Mouse (Mus musculus): ENCODE measurements around the gene Dgkk. TPM values are rescaled to one million over a fixed set of nuclear protein-coding genes. Genes with fewer than 3 reads are reported as not detected.
"Not testable (repeated sequence)": the region's sequence is repeated elsewhere in the genome, so short reads cannot be mapped to it uniquely, and the experiment has no call there.

Gene Dgkk
- total RNA-seq (2021) = under 1 TPM; 0.24 to 0.42 TPM

- intact Hi-C loops (cut with DNase I); DNase-seq: not testable (repeated sequence)
Measured at GRCm38 (mm10) chrX:6779006-6779405, at the start of gene Dgkk. Gene Dgkk (plus strand): TSS chrX:6779306.

DNA sequence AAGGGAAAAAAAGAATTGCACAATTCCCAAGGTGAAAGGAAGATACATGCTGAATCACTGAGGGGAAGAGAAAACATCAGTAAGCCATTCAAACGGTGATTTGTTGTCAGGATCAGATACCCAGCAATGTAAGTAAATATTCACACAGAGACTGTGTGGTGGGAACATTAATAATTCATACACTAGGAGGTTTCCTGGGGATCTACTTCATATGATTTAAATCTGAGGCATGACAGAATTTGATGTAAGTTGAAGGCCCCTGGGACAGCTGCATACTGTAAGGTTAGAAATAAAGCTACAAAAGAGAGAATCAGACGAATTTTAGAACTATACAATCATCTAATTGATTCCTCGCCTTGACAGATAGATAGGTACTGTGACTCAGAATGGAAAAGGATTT is 45.1 kb upstream of the Dgkk start:
- DNase-seq = no peak
- intact Hi-C loops (cut with DNase I) = no loop called here

DNA sequence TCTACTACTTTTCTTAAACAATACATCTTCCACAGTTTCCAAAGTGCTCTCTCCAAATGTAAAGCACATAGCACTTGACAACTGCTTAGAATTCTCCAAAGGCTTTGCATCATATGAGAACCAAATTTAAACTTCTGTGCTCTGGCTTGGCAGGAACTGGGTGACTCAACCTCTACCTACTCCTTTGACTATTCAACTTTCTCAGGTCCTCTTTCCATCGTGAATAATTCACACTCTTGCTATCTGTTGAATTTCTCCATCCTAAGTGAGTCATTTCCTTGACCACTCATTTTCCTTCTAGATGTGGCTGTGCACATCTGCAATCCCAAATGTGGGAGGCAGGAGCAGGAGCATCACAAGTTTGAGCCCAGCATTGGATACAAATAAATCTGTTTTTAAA is 28.4 kb upstream of the Dgkk start:
- no peak for DNase-seq
- intact Hi-C loops (cut with DNase I) = no loop called here

DNA sequence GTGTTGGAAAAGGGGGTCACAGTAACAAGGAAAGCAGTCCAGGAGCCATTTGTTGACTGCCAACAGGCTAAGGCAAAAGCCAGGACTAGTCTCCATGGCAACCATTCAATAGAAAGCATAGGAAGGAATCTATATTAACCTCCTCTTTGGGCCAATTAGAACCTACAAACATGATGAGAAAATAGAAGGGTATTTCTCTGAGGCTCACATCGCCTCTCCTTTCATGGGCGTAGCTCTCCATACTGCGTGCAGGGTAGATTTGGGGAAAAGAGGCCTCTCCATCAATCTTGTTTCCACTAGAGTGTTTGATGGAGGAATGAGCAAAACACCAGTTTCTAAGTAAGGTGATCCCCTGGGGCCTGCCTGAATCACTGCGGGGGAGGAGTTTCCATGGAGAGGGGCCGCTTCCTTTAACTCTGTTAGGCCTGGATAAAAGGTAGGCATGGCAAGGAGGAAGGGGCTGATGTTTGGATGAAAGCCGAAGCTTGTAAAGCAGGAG is 27.5 kb upstream of the Dgkk start:
- no peak for DNase-seq
- intact Hi-C loops (cut with DNase I) = no loop called here

- intact Hi-C loops (cut with DNase I) = no loop called here
- DNase-seq = no peak
Measured at GRCm38 (mm10) chrX:6777489-6778249, 1.4 kb upstream of the Dgkk start.

- peak; percentile 9 for DNase-seq
- intact Hi-C loops (cut with DNase I) = no loop called here
Measured at GRCm38 (mm10) chrX:6778250-6778637, 862 bp upstream of the Dgkk start.

DNA sequence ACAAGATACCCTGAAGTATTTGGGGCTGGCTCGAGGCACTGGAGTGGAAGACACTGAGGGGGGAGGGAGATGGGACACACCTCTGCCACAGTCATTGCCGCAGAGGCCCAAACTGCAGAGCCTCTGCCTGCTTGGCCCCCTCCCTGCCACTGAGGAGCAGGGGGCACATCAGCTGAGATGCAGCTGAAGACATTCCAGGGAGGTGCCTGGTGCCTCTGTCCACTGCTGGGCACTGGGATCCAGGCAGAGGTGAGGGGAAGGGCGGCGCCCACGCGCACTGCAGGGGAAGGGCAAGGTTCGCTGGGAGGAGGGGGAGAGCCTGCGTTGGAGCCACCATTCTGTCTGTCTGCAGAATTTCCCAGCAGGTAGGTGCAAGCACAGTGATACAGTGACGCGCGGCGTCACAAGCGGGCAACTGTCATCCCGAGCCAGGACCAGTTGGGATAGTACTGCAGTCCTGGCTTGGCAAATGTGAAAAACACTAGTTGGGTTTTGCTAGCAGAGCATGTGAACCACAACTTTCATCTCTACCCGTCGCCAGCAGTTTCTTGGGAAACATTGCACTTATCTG is 948 bp downstream of the Dgkk start:
- no peak for DNase-seq
- intact Hi-C loops (cut with DNase I) = no loop called here

DNA sequence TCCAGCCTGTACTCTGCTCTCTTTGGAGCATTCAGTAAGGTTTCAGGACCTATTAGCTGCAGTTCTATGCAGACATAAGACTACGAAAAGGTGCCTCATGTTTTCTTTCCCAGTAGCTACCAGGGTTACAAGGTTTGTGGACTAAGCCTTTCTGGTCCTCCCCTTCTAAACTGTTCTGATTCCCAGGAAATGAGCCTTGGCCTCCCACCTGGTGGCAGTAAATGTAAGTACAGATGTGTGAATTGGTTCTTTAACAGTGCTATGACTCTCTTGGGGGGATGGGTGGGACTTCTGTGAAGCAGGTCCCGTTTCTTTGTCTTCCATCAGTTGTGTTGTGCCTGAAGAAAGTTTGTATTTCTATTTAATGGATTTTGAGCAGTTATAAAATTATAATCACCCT is 53.4 kb downstream of the Dgkk start:
- intact Hi-C loops (cut with DNase I) = no loop called here
- DNase-seq = peak in 1 of 2 experiments; percentile 0

- intact Hi-C loops (cut with DNase I) = no loop called here
- no peak for DNase-seq
Measured at GRCm38 (mm10) chrX:6853466-6853865, 74.4 kb downstream of the Dgkk start.

- intact Hi-C loops (cut with DNase I) = no loop called here
- DNase-seq = no peak
Measured at GRCm38 (mm10) chrX:6854136-6854535, 75.0 kb downstream of the Dgkk start.

- DNase-seq = peak in 1 of 2 experiments; percentile 1
Measured at GRCm38 (mm10) chrX:6893933-6894332, 114.8 kb downstream of the Dgkk start.

DNA sequence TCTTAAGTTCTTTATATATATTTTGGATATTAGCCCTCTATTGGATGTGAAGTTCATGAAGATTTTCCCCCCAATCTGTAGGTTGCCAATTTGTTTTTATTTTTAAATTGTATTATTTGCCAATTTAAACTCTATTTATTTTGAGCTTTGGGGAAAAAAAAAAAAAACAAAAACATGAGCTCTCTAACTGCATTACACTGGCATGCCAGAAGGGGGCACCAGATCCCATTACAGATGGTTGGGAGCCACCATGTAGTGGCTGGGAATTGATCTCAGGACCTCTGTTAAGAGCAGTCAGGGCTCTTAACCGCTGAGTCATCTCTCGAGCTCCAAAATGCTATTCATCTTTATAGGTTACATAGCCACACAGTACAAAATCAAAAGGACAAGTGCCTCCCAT is 131.9 kb downstream of the Dgkk start:
- DNase-seq = no peak
- intact Hi-C loops (cut with DNase I) = no loop called here

More at GRCm38 (mm10) chrX:6893933-6894332, 114.8 kb downstream of the Dgkk start:
- intact Hi-C loops (cut with DNase I) = no loop called here

DNA sequence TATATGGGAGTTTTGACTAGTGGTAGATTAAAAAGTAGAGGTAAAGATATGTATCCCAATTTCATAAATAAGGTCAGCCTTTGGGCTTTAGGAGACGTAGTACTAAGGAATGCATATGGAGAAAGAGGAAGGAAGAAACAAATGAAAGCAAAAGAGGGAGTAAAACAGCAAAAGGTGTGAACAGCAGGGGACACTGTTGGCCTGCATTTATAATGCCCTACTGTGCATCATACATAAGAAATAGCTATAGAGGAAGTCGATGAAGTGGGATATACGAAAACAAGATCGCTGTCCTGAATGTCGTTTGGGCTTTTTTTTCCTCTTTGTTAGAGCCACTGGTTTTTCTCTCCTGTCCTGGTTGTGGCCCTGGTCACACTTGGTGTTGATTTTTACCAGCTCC is 143.1 kb downstream of the Dgkk start:
- DNase-seq = peak; percentile 33 to 35
- intact Hi-C loops (cut with DNase I) = loop anchor here (1.0 to 5.0 kb wide), 4 partner anchors 180 to 500 kb away; no protein-coding TSS in a partner anchor

DNA sequence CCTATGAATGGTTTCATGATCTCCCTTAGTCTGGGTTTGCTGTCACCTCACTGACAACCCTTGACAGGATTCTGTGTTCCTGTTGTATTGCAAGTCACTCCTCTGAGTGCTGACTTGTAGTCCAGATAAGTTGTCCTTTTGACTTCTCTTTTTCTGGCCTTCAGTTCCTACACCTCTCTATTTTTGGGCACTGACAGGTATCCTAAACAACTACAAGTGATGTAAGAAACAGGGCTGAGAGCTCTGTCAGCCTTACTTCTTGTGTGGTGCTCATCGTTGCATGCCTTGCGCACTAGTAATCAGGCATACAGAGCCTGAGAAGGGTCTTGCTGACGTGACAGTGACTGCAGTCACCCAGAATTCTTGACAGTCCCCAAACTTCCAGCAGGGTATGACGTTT is 147.1 kb downstream of the Dgkk start:
- DNase-seq = peak; percentile 31 to 39
- intact Hi-C loops (cut with DNase I) = no loop called here

GRCm38 (mm10) chrX:6968598-6968997 is 189.5 kb downstream of the Dgkk start:
- no peak for DNase-seq
- intact Hi-C loops (cut with DNase I) = no loop called here

- intact Hi-C loops (cut with DNase I) = no loop called here
- no peak for DNase-seq
Measured at GRCm38 (mm10) chrX:6971956-6972355, 192.8 kb downstream of the Dgkk start.

- intact Hi-C loops (cut with DNase I); DNase-seq: not testable (repeated sequence)
Measured at GRCm38 (mm10) chrX:6983916-6984315, 204.8 kb downstream of the Dgkk start.

All from heart, postnatal 10 days (tissue).